ENCODE assay signal across 9 mouse cellular contexts in genomic region chr11:60828903-60829302, GRCm38 (mm10).
DNase-seq lines count a peak whose midpoint lies in the region.
"Had no signal": no experiment of that assay in that cellular context is flagged by ENCODE, and none has a peak within 500 bp of the region (broad histone marks: within the 10 kb centered on the region; RNA-seq: fewer than 3 reads in every experiment).

No protein-coding gene starts in this region.

- peak; percentile 61 for DNase-seq in kidney, adult 9 months
- no peak for DNase-seq in kidney, postnatal 4 days
- peak; percentile 28 for DNase-seq in lung, postnatal 10 days
- no peak for DNase-seq in lung, postnatal 25 days (ENCODE audit: low spot score)
- peak; percentile 68 for DNase-seq in NIH3T3 (ENCODE audit: low read depth)
- peak; percentile 34 for DNase-seq in retina, postnatal 7 days (ENCODE audit: low read depth, low spot score)
- DNase-seq in testis, postnatal 10 days (ENCODE audit: low spot score) = no peak
- DNase-seq: cerebellum, adult 2 months; heart, postnatal 4 days had no signal

Comparison
In these comparisons a context has a peak if more than half of its experiments do, and no peak if none do; other contexts are left out.
1. DNase-seq: peak in kidney, adult 9 months (single experiment), lung, postnatal 10 days (single experiment), NIH3T3 (single experiment) and retina, postnatal 7 days (single experiment); none in kidney, postnatal 4 days (0 of 2), lung, postnatal 25 days (single experiment) and testis, postnatal 10 days (single experiment).